Mouse (Mus musculus) thymus, adult 18-20 months (tissue): Measurements from ENCODE around the gene Nectin2.
A peak's percentile ranks its signal among the peaks of the same experiment; 100 is the strongest.
"Not testable (repeated sequence)": the region's sequence is repeated elsewhere in the genome, so short reads cannot be mapped to it uniquely, and the experiment has no call there.

Experiments
- DNase-seq, 2 experiments: peaks; one replicate each; pipeline ENCODE4 v3.0.0; 2022; ENCODE audit warnings: mixed read lengths in 2 of 2

Gene Nectin2

DNA sequence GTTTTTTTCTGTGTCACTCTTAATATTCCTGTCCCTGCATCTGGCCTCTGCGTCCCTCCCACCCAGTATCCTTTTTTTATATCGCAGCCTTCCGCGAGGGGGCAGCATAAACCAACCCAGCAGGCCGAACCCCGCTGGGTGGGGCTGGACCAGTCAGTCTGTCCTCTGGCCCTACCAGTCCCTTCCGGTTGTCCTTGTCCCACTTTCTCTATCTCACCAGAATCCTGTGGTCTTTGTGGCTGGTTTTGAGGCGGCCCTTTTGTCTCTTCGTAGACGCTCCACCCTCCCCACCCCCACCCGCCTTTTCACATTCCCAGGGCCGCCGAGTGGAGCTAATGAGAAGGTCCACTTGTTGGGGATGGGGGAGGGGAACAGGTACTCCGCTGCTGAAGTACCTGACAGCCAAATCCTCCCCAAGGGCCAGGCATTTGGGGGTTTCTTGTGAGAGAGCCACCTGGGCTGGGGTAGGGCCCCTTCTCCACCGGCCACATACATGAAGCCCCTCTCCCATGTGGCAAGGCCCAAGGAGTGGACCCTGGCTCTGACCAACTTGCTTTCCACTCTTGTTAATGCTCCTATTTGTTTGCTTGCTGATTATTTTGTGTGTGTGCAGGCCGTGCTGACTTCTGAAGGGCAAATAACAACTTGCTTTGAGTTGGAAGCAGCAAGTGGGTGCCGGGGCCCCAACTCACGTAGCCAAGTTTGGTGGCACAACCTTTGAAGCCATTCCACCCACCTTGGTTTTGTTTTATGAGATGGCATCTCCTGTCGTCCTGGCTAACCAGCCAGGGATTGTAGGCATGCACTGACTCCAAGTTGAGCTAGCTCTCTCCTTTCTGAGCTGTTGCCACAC is at the start of gene Nectin2:
Nectin2 (minus strand) TSS at position 267 of the 853 bp plus-strand sequence.
- peak; percentile 22 to 28 for DNase-seq

DNA sequence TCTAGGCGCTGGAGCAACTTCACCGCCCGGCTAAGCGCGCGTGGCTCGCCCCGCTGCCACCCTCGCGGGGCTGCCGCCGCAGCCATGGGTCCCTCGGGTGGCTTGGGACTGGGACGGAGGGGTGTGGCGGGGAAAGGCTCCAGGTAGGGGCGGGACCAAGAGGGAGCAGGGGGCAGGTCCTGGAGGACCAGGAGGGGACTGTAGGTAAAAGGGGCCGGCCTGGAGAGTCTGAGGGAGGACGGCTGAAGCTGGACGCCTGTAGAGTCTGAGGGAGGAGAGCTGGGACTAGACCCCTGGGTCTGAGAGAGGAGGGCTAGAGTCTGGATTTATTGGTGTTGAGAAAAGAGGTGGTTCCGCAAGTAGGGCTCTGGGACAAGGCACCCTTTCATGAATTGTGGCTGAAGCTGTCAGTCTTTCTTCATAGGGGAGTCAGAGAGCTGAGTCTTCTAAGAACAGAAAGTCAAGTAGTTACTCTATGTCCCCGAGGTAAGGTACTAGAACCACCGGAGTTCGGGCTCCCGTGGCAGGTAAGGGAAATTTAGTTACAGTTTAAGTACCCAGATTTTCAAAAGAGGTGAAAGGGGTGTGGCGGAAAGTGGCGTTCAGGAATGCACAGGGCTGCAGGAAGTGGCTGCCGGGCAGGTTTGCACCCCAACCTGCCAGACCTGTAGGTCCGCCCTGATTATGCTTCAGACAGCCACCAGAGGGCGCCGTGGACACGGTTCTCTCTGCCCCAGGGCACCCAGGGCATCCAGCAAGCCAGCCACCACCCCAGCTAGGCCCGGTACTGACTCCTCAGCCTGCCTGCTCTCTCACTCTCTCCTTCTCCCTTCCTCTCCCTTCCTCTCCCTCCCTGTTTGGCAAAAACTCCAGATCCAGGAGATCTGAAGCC is 46.7 kb upstream of the Nectin2 start, which contains the start of gene Cblc:
Cblc (minus strand) TSS at position 113 of the 892 bp plus-strand sequence.
- DNase-seq, result peak; percentile 72 to 79

GRCm38 (mm10) chr7:19796254-19796653 is 46.0 kb upstream of the Nectin2 start:
- DNase-seq, result no peak

DNA sequence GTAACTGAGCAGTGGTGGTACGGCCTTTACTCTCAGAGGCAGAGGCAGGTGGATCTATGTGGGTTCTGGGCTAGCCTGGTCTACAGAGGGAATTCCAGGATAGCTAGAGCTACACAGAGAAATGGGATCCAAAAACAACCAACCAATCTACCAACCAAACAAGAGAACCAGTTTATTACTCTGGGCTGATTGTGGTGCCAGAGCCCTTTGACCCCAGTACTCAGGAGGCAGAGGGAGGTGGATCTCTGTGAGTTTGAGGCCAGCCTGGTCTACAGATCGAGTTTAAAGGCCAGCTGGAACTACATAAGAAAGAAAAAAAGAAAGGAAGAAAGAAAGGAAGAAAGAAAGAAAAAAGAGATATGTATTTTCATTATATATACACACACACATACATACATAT is 45.0 kb upstream of the Nectin2 start:
- DNase-seq, result no peak

DNA sequence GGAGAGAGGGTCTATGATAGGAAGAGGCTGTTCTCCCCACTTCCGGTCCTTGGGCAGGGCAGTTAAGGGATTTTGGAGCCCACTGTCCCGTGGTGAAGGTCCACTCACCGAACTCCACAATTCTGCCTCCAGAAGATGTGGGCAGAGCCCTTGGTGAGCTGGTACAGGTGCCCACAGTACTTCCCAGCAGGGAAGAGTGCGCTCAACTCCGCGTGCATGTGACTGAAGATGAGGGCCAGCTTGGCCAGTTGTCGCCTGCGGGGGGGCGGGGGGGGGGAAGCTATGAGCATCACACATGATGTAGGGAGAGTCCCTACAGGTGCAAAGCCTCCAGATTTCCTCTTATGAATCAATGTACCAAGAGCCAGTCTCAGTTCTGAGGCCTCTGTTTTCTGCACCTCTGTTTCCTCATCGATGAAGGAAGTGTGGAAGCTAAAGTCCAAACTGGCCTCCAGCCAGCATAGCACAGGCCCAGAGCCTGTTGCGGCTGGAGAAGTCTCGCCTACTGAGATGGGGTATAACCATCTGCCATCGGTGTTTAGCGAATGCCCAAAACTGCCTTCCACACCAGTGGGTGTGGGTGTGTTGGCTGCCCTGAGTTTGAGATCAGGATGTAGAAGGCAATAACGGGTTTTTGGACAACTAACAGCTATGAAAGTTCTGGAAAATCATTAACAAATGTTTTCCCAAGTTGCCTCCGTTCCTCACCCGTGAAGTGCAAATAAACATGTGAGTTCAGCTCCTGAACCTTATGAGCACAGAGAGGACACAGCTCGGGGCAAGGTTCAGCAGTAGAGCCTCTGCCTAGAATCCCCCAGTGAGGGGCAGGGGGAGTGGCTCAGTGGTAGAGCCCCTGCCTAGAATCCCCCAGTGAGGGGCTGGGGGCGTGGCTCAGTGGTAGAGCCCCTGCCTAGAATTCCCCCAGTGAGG is 42.7 kb upstream of the Nectin2 start:
- no peak for DNase-seq

- DNase-seq, result not testable (repeated sequence)
Measured at GRCm38 (mm10) chr7:19791504-19791903, 41.2 kb upstream of the Nectin2 start.

GRCm38 (mm10) chr7:19789904-19790347 is 39.6 kb upstream of the Nectin2 start:
- DNase-seq, result peak; percentile 76 to 86

DNA sequence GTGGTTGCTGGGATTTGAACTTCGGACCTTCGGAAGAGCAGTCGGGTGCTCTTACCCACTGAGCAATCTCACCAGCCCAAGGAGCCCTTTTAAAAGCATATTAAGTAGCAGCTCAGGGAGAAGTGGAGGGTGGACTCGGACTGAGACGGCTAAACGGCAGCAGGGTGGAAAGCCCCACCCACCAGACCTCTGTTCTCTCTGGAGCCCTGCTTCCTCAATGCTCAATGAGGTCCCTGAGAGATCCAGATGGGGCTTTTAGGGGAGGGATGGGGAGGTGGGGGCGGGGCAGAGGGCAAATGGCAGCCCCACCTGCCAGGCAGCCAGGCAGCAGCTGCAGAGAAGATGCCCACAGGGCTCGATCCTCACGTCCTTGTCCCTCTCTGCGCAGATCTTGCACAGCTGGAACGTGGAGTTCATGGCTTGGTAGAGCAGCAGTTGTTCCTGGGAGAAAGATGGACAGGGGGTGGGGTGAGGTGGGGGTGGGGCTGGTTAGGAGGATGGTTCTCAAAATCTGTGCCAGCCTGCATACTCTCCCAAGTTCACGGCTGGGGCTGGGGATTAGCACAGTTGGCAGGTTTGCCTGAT is 35.7 kb upstream of the Nectin2 start:
- no peak for DNase-seq

DNA sequence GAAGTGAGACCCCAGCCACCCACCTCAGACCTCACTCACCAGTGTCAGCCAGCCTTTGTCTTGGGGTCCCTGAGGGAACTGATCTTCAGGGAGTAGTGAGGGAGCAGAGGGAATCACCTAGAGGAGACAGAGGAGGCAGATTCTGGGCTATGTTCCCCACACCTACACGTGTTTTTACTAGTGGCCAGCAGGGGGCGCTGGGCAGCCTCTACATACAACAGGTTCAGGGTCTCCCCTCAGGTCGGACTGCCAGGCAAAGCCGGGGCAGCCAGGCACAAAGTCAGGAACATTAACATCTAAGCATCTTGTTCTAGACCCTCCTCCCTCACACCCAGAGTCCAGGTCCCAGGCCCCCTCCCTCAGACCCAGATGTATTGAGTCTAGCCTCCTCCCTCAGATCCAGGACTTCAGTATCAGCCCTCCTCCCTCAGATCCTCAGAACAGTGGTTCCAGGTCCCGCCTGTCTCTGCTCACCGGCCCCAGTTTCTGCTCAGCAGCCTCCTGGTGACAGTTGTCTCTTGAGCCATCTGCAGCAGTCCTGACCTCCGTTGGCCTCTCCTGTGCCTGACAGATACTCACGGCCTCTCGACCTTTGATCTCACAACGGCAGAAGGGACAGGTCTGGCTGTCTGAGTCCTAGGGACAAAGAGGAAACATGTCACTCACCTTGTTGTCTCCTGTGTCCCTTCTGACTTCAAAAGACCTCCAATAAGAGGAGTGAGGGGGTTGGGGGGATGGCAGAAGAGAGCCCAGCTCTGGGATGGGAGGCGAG is 34.7 kb upstream of the Nectin2 start:
- no peak for DNase-seq

DNA sequence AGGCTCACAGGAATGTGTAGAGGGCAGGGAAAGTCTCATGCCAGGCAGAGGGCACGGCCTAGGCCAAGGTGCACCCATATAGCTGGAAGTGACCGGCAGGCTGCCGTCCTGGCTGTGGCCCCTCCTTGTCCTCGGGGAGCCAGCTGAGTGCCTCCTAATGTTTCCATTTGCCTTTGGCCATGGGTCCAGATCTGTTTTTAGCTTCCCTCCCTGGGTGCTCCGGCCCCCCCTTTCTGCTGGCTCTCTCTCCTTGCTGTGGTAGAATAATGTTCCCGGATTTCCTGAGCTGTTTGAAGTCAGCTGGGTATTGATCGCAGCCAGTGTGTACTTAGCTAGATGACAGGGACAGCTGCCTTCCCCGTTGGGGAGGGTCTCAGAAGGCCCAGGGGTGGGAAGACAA is 33.3 kb upstream of the Nectin2 start:
- DNase-seq, result no peak

DNA sequence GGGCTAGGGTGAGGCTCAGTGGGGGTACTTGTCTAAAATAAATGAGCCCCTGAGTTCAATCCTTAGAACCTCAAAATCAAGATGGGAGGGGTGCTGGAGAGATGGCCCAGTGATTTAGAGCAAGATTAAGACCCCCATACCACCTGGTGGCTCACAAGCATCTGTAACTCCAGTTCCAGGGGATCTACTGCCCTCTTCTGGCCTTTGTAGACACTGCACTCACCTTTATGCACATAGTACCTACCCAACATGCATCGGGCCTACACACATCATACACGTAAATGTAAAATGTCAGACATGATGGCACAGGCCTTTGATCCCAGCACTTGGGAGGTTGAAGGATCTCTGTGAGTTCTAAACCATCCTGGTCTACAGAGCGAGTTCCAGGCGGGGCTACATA is 32.4 kb upstream of the Nectin2 start:
- DNase-seq, result no peak

GRCm38 (mm10) chr7:19781741-19782140 is 31.5 kb upstream of the Nectin2 start:
- DNase-seq, result no peak

DNA sequence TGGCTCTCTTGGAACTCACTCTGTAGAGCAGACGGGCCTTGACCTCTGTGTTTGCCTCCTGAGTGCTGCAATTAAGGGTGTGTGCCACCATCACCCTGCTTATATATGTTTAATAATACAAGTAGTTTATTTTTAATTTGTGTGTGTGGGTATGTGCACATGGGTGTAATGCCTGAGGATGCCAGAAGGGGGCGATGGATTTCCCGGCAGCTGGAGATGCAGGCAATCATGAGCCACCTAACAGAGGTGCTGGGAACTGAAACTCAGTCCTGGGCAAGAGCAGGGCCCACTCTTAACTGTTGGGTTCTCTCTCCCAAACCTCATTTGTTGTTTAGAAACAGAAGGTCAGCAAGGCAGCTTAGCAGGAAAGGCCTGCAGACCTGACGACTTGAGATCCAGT is 29.6 kb upstream of the Nectin2 start:
- DNase-seq, result no peak

GRCm38 (mm10) chr7:19778645-19779044 is 28.4 kb upstream of the Nectin2 start:
- no peak for DNase-seq

DNA sequence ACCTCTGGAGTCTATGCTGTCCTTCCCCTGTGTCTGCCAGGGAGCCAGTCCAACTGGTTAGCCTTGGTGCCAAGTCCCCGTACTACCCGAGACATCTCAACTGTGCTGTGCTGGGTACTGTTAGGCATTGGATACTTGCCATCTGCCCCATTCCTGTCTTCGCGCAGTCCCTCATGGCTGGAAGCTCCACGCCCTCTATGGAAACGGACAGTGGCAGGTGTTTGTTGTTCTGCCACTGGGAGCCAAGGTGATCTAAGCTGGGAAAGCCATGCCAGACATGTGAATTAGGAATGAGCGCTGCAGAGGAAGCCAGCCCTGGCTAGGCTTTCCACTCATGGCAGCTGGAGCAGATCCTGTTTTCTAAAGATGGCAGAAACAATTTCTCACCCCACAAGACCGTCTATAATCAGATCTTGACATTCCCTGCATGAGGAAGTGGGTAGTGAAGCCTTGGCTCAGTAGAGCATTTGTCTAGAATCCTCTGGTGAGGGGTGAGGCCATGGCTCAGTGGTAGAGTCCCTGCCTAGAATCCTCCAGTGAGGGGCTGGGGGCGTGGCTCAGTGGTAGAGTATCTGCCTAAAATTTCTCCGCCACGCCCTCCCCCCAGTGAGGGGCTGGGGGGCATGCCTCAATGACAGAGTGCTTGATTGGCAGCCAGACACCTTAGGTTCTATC is 26.9 kb upstream of the Nectin2 start:
- DNase-seq, result no peak

DNA sequence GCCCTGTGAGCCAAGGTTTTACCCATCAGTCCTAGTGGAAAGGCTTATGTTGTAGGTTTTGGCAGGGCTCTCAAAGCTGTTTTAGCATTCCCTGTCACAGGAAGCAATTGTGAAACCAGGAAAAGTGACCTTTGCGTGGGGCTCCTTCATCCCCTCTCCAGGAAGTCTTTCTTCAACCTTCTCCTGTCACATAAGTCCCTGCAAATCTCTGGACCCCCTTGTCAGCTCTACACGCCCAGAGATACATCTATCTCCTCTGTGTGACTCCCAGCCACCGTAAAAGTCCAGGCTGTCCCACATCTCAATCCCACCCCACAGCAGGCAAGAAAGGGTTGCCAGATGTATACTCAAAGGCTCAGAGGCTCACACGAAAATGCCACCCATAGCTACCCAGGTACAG is 21.4 kb upstream of the Nectin2 start:
- DNase-seq, result no peak

DNA sequence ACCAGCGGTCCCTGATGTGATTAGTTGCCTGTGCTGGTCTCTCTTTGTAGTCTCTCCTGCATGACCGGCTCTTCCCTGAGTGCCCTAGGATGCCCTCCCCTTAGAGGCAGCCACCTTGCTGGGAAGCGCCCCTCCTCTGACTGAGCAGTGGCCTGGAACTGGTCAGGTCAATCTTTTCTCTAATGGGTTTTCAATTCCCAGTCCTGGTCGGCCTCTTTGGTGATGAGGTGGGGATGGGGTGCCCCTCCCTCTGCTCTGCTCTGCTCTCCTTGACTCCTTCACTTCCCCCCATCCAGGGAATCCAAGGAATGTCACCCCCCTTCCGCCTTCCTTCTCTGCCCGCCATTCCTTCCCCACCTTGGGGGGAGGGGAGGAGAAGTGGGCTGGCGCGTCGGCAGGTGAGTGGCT is 20.7 kb upstream of the Nectin2 start, which contains the start of gene Bcam:
Bcam (minus strand) TSS at position 33 of the 408 bp plus-strand sequence.
- DNase-seq, result no peak

DNA sequence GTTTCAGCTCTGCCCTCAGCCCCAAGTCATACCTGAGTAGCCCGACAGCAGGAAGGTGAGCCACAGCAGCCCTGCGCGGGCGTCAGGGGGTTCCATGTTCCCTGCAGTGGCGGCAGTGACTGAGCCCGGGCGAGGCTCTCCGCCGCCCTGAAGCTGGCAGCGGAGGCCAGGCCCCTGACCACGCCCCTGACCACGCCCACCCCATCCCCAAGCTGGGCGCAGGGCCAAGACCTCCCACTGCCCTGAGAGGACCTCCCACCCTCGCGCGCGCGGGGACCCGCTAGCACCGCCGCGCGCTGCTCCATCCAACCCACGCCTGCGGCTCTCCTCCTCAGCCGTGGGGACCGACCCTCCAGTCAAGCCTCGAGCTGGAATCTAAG is 20.1 kb upstream of the Nectin2 start:
- peak; percentile 41 to 46 for DNase-seq

GRCm38 (mm10) chr7:19769434-19770374 is 19.4 kb upstream of the Nectin2 start:
- no peak for DNase-seq
